Mouse (Mus musculus): ENCODE results near the gene Relb. TPM values are rescaled to one million over a fixed set of nuclear protein-coding genes. Genes with fewer than 3 reads are reported as not detected.
A peak's percentile ranks its signal among the peaks of the same experiment; 100 is the strongest.

Relb gene
- polyA plus RNA-seq (2012; rRNA removed) (13.4 and 15.7 TPM in 2 replicates), polyA plus RNA-seq (2014; fragmentation: Nextera tagmentation; extraction: Ambion mirVana) (9.8 and 10.5 TPM in 2 replicates)

GRCm38 (mm10) chr7:19629361-19629734, at the start of gene Relb:
Gene Relb, minus strand, starts transcription at chr7:19629438.
- Histone ChIP-seq H3K4me1 (ENCODE audit: control insufficient read depth, insufficient read depth, low read length) (no peaks in the 10 kb centered on the region), H3K27ac (replicated peaks; ENCODE audit: low read depth, low read length) (peak within 1 kb of the TSS; percentile 79), H3K9ac (ENCODE audit: low read depth, low read length, severe bottlenecking) (peak within 1 kb of the TSS; percentile 59), H3K9me3 (ENCODE audit: control insufficient read depth, low read length) (no peaks in the 10 kb centered on the region), H3K36me3 (ENCODE audit: control insufficient read depth, insufficient read depth, low read length) (peaks cover 23% of the 10 kb centered on the region), H3K4me2 (replicated peaks; ENCODE audit: low read depth, low read length, severe bottlenecking) (peak within 1 kb of the TSS; percentile 93), H3K4me3 (replicated peaks; ENCODE audit: low read length) (peak within 1 kb of the TSS; percentile 75), H3K27me3 (ENCODE audit: control insufficient read depth, insufficient read depth, low read length) (no peaks in the 10 kb centered on the region)
- ATAC-seq (ENCODE audit: low FRiP score, low read depth): peak; percentile 77
- TF ChIP-seq POLR2A (IDR thresholded peaks at IDR 0.05; ENCODE audit: borderline replicate concordance, extremely low read depth, insufficient read depth, insufficient read length): no peak
- peak; percentile 81 for DNase-seq (ENCODE audit: low spot score)
- WGBS: under 1% methylated on average over 37 of the region's 41 CpGs

GRCm38 (mm10) chr7:19678901-19679300, 49.7 kb upstream of the Relb start:
- ATAC-seq (ENCODE audit: low FRiP score, low read depth): no peak
- no peaks in the 10 kb centered on the region for H3K9me3 ChIP-seq (ENCODE audit: control insufficient read depth, low read length)
- no peak for TF ChIP-seq POLR2A (IDR thresholded peaks at IDR 0.05; ENCODE audit: borderline replicate concordance, extremely low read depth, insufficient read depth, insufficient read length)
- H3K4me1 ChIP-seq (ENCODE audit: control insufficient read depth, insufficient read depth, low read length): no peaks in the 10 kb centered on the region
- H3K9ac ChIP-seq (ENCODE audit: low read depth, low read length, severe bottlenecking): no peak overlapping the region
- H3K36me3 ChIP-seq (ENCODE audit: control insufficient read depth, insufficient read depth, low read length): no peaks in the 10 kb centered on the region
- no peak overlapping the region for H3K27ac ChIP-seq (replicated peaks; ENCODE audit: low read depth, low read length)
- H3K27me3 ChIP-seq (ENCODE audit: control insufficient read depth, insufficient read depth, low read length): no peaks in the 10 kb centered on the region
- DNase-seq (ENCODE audit: low spot score): no peak
- 85% methylated on average over 3 of the region's 3 CpGs for WGBS
- H3K4me3 ChIP-seq (replicated peaks; ENCODE audit: low read length): no peak overlapping the region
- no peak overlapping the region for H3K4me2 ChIP-seq (replicated peaks; ENCODE audit: low read depth, low read length, severe bottlenecking)

GRCm38 (mm10) chr7:19677872-19678271, 48.6 kb upstream of the Relb start, which contains the start of gene Apoc2:
Gene Apoc2, minus strand, starts transcription at chr7:19677941.
- H3K36me3 ChIP-seq (ENCODE audit: control insufficient read depth, insufficient read depth, low read length): no peaks in the 10 kb centered on the region
- ATAC-seq (ENCODE audit: low FRiP score, low read depth): no peak
- H3K9me3 ChIP-seq (ENCODE audit: control insufficient read depth, low read length): no peaks in the 10 kb centered on the region
- H3K4me2 ChIP-seq (replicated peaks; ENCODE audit: low read depth, low read length, severe bottlenecking): no peak within 1 kb of the TSS
- no peak within 1 kb of the TSS for H3K4me3 ChIP-seq (replicated peaks; ENCODE audit: low read length)
- no peaks in the 10 kb centered on the region for H3K4me1 ChIP-seq (ENCODE audit: control insufficient read depth, insufficient read depth, low read length)
- H3K9ac ChIP-seq (ENCODE audit: low read depth, low read length, severe bottlenecking): no peak within 1 kb of the TSS
- WGBS: 76% methylated on average over 8 of the region's 8 CpGs
- no peak for DNase-seq (ENCODE audit: low spot score)
- no peak within 1 kb of the TSS for H3K27ac ChIP-seq (replicated peaks; ENCODE audit: low read depth, low read length)
- H3K27me3 ChIP-seq (ENCODE audit: control insufficient read depth, insufficient read depth, low read length): no peaks in the 10 kb centered on the region
- no peak for TF ChIP-seq POLR2A (IDR thresholded peaks at IDR 0.05; ENCODE audit: borderline replicate concordance, extremely low read depth, insufficient read depth, insufficient read length)

GRCm38 (mm10) chr7:19676662-19677061, 47.4 kb upstream of the Relb start:
- no peak overlapping the region for H3K4me3 ChIP-seq (replicated peaks; ENCODE audit: low read length)
- H3K27me3 ChIP-seq (ENCODE audit: control insufficient read depth, insufficient read depth, low read length): no peaks in the 10 kb centered on the region
- no peaks in the 10 kb centered on the region for H3K4me1 ChIP-seq (ENCODE audit: control insufficient read depth, insufficient read depth, low read length)
- no peak for TF ChIP-seq POLR2A (IDR thresholded peaks at IDR 0.05; ENCODE audit: borderline replicate concordance, extremely low read depth, insufficient read depth, insufficient read length)
- H3K27ac ChIP-seq (replicated peaks; ENCODE audit: low read depth, low read length): no peak overlapping the region
- WGBS: 66% methylated on average over 1 of the region's 1 CpGs
- ATAC-seq (ENCODE audit: low FRiP score, low read depth) (no peak), DNase-seq (ENCODE audit: low spot score) (no peak)
- no peak overlapping the region for H3K4me2 ChIP-seq (replicated peaks; ENCODE audit: low read depth, low read length, severe bottlenecking)
- H3K9ac ChIP-seq (ENCODE audit: low read depth, low read length, severe bottlenecking): no peak overlapping the region
- no peaks in the 10 kb centered on the region for H3K9me3 ChIP-seq (ENCODE audit: control insufficient read depth, low read length)
- no peaks in the 10 kb centered on the region for H3K36me3 ChIP-seq (ENCODE audit: control insufficient read depth, insufficient read depth, low read length)

GRCm38 (mm10) chr7:19675824-19676223, 46.6 kb upstream of the Relb start:
- H3K4me2 ChIP-seq (replicated peaks; ENCODE audit: low read depth, low read length, severe bottlenecking): no peak overlapping the region
- ATAC-seq (ENCODE audit: low FRiP score, low read depth) (no peak), DNase-seq (ENCODE audit: low spot score) (no peak)
- H3K27me3 ChIP-seq (ENCODE audit: control insufficient read depth, insufficient read depth, low read length): no peaks in the 10 kb centered on the region
- no peak overlapping the region for H3K9ac ChIP-seq (ENCODE audit: low read depth, low read length, severe bottlenecking)
- 85% methylated on average over 10 of the region's 10 CpGs for WGBS
- no peak overlapping the region for H3K27ac ChIP-seq (replicated peaks; ENCODE audit: low read depth, low read length)
- H3K9me3 ChIP-seq (ENCODE audit: control insufficient read depth, low read length): no peaks in the 10 kb centered on the region
- no peak for TF ChIP-seq POLR2A (IDR thresholded peaks at IDR 0.05; ENCODE audit: borderline replicate concordance, extremely low read depth, insufficient read depth, insufficient read length)
- no peak overlapping the region for H3K4me3 ChIP-seq (replicated peaks; ENCODE audit: low read length)
- H3K4me1 ChIP-seq (ENCODE audit: control insufficient read depth, insufficient read depth, low read length): no peaks in the 10 kb centered on the region
- no peaks in the 10 kb centered on the region for H3K36me3 ChIP-seq (ENCODE audit: control insufficient read depth, insufficient read depth, low read length)

All from limb, embryonic 14.5 days (tissue).